Mouse (Mus musculus) ovary, postnatal 36 days (tissue): ENCODE measurements around the gene Vwa5a.

Source experiments
- DNase-seq: peaks from one replicate; pipeline ENCODE4 v3.0.0; 2022; ENCODE audit warnings: low spot score, mixed read lengths

Vwa5a gene

GRCm38 (mm10) chr9:38718102-38718501, at the start of gene Vwa5a:
Vwa5a (plus strand) TSS chr9:38718268.
- DNase-seq: no peak

DNA sequence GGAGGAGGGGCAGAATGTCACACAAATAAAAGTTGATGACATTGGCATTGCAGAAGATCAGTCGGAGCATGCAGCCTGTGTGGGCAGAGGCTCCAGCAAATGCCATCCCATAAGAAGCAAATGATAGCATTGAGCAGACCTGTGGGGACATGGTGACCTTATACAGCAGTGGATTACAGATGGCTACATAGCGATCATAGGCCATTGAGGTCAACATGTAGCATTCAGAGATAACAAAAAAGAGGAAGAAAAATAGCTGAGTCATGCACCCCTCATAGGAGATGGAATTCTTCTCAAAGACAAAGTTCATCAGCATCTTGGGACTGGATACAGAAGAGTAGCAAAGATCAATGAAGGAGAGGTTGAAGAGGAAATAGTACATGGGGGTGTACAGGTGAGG, 45.2 kb upstream of the Vwa5a start:
- DNase-seq: no peak

GRCm38 (mm10) chr9:38674501-38674900, 43.6 kb upstream of the Vwa5a start, which contains the start of gene Olfr918:
Olfr918 (minus strand) TSS chr9:38674601.
- no peak for DNase-seq

DNA sequence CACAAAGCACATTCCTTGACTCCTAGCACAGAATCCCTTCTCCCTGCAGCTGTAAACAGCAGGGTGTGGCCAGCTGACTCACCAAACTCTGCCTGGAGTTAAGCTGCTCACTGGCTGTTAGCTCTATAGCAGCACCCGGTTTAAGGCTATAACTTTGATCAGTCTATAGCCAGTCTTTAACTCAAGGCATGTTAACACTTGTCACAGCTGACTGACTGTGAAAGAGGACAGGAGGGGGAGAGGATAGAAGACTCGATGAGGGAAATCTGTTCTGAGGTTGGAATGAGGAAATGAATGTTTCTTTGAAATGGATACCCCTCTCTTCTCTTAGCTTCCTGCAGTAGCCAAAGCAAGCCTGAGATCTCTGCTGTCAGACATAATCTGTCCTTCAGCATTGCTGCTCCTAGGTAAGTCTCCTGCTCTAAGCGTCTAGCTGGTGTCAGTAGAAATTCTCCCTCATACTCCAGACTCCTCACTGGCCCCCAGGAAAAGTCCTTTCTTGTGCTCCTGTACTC, 916 bp downstream of the Vwa5a start:
- no peak for DNase-seq

GRCm38 (mm10) chr9:38724044-38724443, 6.0 kb downstream of the Vwa5a start:
- no peak for DNase-seq

- DNase-seq: no peak
Measured at GRCm38 (mm10) chr9:38728218-38728617, 10.2 kb downstream of the Vwa5a start.

- DNase-seq: no peak
Measured at GRCm38 (mm10) chr9:38741408-38741807, 23.3 kb downstream of the Vwa5a start.

DNA sequence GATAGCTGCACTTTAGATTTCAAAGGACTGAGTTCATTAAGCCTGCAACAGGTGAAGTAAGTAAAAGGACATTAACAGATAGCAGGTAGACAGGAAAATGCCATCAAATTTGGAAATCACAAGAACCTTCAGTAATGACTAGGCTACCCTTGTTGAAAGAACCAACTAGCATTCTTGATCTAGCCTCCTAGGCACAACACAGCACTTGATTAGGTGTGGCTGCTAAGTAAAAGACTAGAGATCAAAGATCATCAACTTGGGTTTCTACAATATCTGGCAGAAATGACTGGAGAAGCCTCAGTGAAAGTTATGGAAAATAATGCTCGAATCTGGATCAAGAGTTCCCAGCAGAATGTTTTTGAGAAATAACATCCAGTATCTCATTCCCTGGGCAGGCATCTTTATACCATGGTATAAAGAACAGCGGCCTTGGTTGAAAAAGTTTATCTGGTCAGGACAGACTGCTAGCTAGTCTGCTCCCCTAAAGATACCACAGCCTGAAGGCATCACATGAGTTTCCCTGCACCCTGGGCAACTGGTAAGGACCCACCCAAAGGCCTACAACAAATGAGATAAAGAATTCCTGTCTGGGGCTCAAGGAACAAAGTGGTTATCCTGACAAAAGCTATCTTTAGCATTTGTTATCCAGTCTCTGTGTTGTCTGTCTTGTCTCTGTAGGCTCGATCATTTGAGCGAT, 26.7 kb downstream of the Vwa5a start:
- DNase-seq: no peak

GRCm38 (mm10) chr9:38751999-38752398, 33.9 kb downstream of the Vwa5a start, which contains the start of gene Olfr920:
Olfr920 (plus strand) TSS chr9:38752299.
- DNase-seq: no peak

- no peak for DNase-seq
Measured at GRCm38 (mm10) chr9:38772768-38773167, 54.7 kb downstream of the Vwa5a start, which contains the start of gene Olfr921. Olfr921 (plus strand) TSS chr9:38773068.

- no peak for DNase-seq
Measured at GRCm38 (mm10) chr9:38792689-38793088, 74.6 kb downstream of the Vwa5a start.
